21 mouse cellular contexts compared by ENCODE assay signal in the genomic region with DNA sequence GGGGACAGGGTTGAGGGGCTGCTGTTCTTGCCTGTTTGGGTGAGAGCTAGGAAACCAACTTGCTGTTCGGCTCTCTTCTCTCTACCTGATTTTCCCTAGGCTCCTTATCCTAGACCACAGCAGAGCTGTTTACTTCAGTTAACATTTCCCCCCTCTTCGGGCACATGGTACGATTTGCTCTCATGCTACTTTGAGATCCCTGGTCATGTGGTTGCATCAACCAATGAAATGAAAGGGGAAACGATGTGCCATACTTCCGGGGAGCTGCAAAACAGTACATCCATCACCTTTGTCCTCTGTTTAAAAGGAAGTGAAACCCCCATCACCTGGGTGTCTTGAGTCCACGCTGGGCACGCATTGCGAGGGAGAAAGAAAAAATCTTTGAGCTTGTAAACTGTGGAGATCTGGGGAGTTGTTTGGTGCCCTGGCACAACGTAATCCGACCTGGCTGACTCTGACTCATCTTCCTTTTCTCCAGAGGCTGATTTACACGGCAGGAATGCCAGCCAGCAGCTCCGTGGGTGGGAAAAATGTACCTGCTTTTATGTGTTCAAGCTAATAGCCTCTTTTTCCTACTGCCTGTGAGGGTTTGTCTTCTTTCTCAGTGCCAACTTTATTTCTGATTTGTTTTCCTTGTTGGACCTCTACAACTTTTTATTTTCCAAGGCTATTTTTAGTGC.
DNase-seq lines count a peak whose midpoint lies in the region.
"Had no signal": no experiment of that assay in that cellular context is flagged by ENCODE, and none has a peak within 500 bp of the region (broad histone marks: within the 10 kb centered on the region; RNA-seq: fewer than 3 reads in every experiment).

No protein-coding gene starts in this region.

- no peaks in the 10 kb centered on the region for H3K36me3 ChIP-seq in hindbrain, embryonic 10.5 days
- H3K36me3 ChIP-seq: embryonic facial prominence, embryonic 15.5 days; forebrain, embryonic 15.5 days; hindbrain, embryonic 13.5 days; kidney, embryonic 15.5 days; limb, embryonic 13.5 days; liver, embryonic 12.5 days; midbrain, embryonic 12.5 days had no signal

- WGBS in hindbrain, embryonic 10.5 days = 79% methylated on average over 12 of the region's 12 CpGs

- H3K27ac ChIP-seq in hindbrain, embryonic 10.5 days = no peak overlapping the region
- H3K27ac ChIP-seq: embryonic facial prominence, embryonic 15.5 days; forebrain, embryonic 15.5 days; hindbrain, embryonic 13.5 days; kidney, embryonic 15.5 days; limb, embryonic 13.5 days; liver, embryonic 12.5 days; midbrain, embryonic 12.5 days had no signal

- no peaks in the 10 kb centered on the region for H3K9me3 ChIP-seq in hindbrain, embryonic 10.5 days
- H3K9me3 ChIP-seq: embryonic facial prominence, embryonic 15.5 days; forebrain, embryonic 15.5 days; hindbrain, embryonic 13.5 days; kidney, embryonic 15.5 days; limb, embryonic 13.5 days; liver, embryonic 12.5 days; midbrain, embryonic 12.5 days had no signal

- H3K27me3 ChIP-seq in hindbrain, embryonic 10.5 days (ENCODE audit: insufficient read depth, poor library complexity, severe bottlenecking) = no peaks in the 10 kb centered on the region
- H3K27me3 ChIP-seq: embryonic facial prominence, embryonic 15.5 days; hindbrain, embryonic 13.5 days; kidney, embryonic 15.5 days; limb, embryonic 13.5 days; liver, embryonic 12.5 days; midbrain, embryonic 12.5 days had no signal

- H3K4me3 ChIP-seq in hindbrain, embryonic 10.5 days = no peak overlapping the region
- H3K4me3 ChIP-seq: embryonic facial prominence, embryonic 15.5 days; forebrain, embryonic 15.5 days; hindbrain, embryonic 13.5 days; kidney, embryonic 15.5 days; limb, embryonic 13.5 days; liver, embryonic 12.5 days; midbrain, embryonic 12.5 days had no signal

- DNase-seq in adrenal gland, adult 8-10 months = peak; percentile 18
- no peak for DNase-seq in adrenal gland, postnatal 4 days (ENCODE audit: low spot score in 2 of 2)
- peak; percentile 8 to 26 for DNase-seq in urinary bladder, postnatal 36 days (ENCODE audit: low spot score in 2 of 2)
- DNase-seq in urinary bladder, adult 2 months (ENCODE audit: low spot score) = no peak
- peak; percentile 35 to 40 for DNase-seq in adrenal gland, postnatal 36 days
- DNase-seq in spleen, adult 18-20 months = no peak
- no peak for DNase-seq in hindbrain, embryonic 10.5 days (ENCODE audit: low spot score)
- DNase-seq: cerebellum, adult 9-11 months; gastrocnemius, postnatal 14 days; kidney, adult 11 months; kidney, postnatal 36 days; lung, adult 2 months; lung, postnatal 14 days; thymus, postnatal 14 days had no signal

- no peaks in the 10 kb centered on the region for H3K4me1 ChIP-seq in hindbrain, embryonic 10.5 days (replicated peaks)
- H3K4me1 ChIP-seq: embryonic facial prominence, embryonic 15.5 days; hindbrain, embryonic 13.5 days; liver, embryonic 12.5 days had no signal

Comparison
In these comparisons a context has a peak if more than half of its experiments do, and no peak if none do; other contexts are left out.
1. DNase-seq: peak in adrenal gland, adult 8-10 months (single experiment), urinary bladder, postnatal 36 days (2 of 2) and adrenal gland, postnatal 36 days (2 of 2); none in adrenal gland, postnatal 4 days (0 of 2), urinary bladder, adult 2 months (single experiment), spleen, adult 18-20 months (0 of 2) and hindbrain, embryonic 10.5 days (single experiment).